Mouse (Mus musculus): ENCODE data around the gene Rab3a.
A peak's percentile ranks its signal among the peaks of the same experiment; 100 is the strongest.

Gene Rab3a

GRCm38 (mm10) chr8:70754043-70754870, at the start of gene Rab3a:
TSS of gene Rab3a (plus strand) at chr8:70754679.
- DNase-seq (ENCODE audit: low read depth, low spot score), result peak; percentile 98

- no peak for DNase-seq (ENCODE audit: low read depth, low spot score)
Measured at GRCm38 (mm10) chr8:70708281-70708680, 46.2 kb upstream of the Rab3a start.

GRCm38 (mm10) chr8:70709794-70710193, 44.7 kb upstream of the Rab3a start:
- no peak for DNase-seq (ENCODE audit: low read depth, low spot score)

GRCm38 (mm10) chr8:70710296-70710695, 44.2 kb upstream of the Rab3a start:
- DNase-seq (ENCODE audit: low read depth, low spot score), result no peak

- no peak for DNase-seq (ENCODE audit: low read depth, low spot score)
Measured at GRCm38 (mm10) chr8:70711041-70711440, 43.4 kb upstream of the Rab3a start.

GRCm38 (mm10) chr8:70713991-70714390, 40.5 kb upstream of the Rab3a start:
- no peak for DNase-seq (ENCODE audit: low read depth, low spot score)

GRCm38 (mm10) chr8:70715086-70715485, 39.4 kb upstream of the Rab3a start:
- no peak for DNase-seq (ENCODE audit: low read depth, low spot score)

GRCm38 (mm10) chr8:70716521-70717400, 37.7 kb upstream of the Rab3a start:
- DNase-seq (ENCODE audit: low read depth, low spot score), result peak; percentile 33

GRCm38 (mm10) chr8:70718297-70718696, 36.2 kb upstream of the Rab3a start, which contains the start of gene Gm3336:
TSS of gene Gm3336 (plus strand) at chr8:70718543.
- peak; percentile 74 for DNase-seq (ENCODE audit: low read depth, low spot score)

- no peak for DNase-seq (ENCODE audit: low read depth, low spot score)
Measured at GRCm38 (mm10) chr8:70719796-70720270, 34.6 kb upstream of the Rab3a start.

- DNase-seq (ENCODE audit: low read depth, low spot score), result no peak
Measured at GRCm38 (mm10) chr8:70720739-70721138, 33.7 kb upstream of the Rab3a start.

- DNase-seq (ENCODE audit: low read depth, low spot score), result no peak
Measured at GRCm38 (mm10) chr8:70721601-70722000, 32.9 kb upstream of the Rab3a start.

GRCm38 (mm10) chr8:70723486-70724210, 30.8 kb upstream of the Rab3a start, which contains the start of gene Pde4c:
TSS of gene Pde4c (plus strand) at chr8:70723720.
- no peak for DNase-seq (ENCODE audit: low read depth, low spot score)

GRCm38 (mm10) chr8:70724216-70724615, 30.3 kb upstream of the Rab3a start:
- no peak for DNase-seq (ENCODE audit: low read depth, low spot score)

GRCm38 (mm10) chr8:70725792-70726447, 28.6 kb upstream of the Rab3a start:
- DNase-seq (ENCODE audit: low read depth, low spot score), result no peak

- DNase-seq (ENCODE audit: low read depth, low spot score), result no peak
Measured at GRCm38 (mm10) chr8:70726721-70727120, 27.8 kb upstream of the Rab3a start.

- no peak for DNase-seq (ENCODE audit: low read depth, low spot score)
Measured at GRCm38 (mm10) chr8:70729808-70730475, 24.5 kb upstream of the Rab3a start.

- DNase-seq (ENCODE audit: low read depth, low spot score), result no peak
Measured at GRCm38 (mm10) chr8:70730956-70731355, 23.5 kb upstream of the Rab3a start.

- DNase-seq (ENCODE audit: low read depth, low spot score), result no peak
Measured at GRCm38 (mm10) chr8:70737705-70738104, 16.8 kb upstream of the Rab3a start.

GRCm38 (mm10) chr8:70738211-70738610, 16.3 kb upstream of the Rab3a start:
- no peak for DNase-seq (ENCODE audit: low read depth, low spot score)

Data from WW6 (cell line).